Mouse (Mus musculus): ENCODE results near the gene Rpl11. TPM values are rescaled to one million over a fixed set of nuclear protein-coding genes. Genes with fewer than 3 reads are reported as not detected.

The Rpl11 gene
- 767 to 937 TPM (median 907 TPM) in 4 replicates for total RNA-seq (2023; ENCODE audit: inconsistent age)

GRCm38 (mm10) chr4:136053247-136053596 lies at the start of gene Rpl11:
TSS of gene Rpl11 (minus strand) at chr4:136053428.

GRCm38 (mm10) chr4:136021549-136022047 lies 31.6 kb downstream of the Rpl11 start, which contains the start of gene Eloa:
TSS of gene Eloa (minus strand) at chr4:136021763.

GRCm38 (mm10) chr4:135986943-135987710 lies 66.1 kb downstream of the Rpl11 start, which contains the start of gene Pithd1:
TSS of gene Pithd1 (minus strand) at chr4:135987264.

Other genes with a start within 250 kb of the Rpl11 start
- gene Srsf10, start 197.7 kb downstream of the Rpl11 start, total RNA-seq (2023; ENCODE audit: inconsistent age), result 189 to 215 TPM (median 192 TPM) in 4 replicates
- gene Pnrc2, start 179.6 kb downstream of the Rpl11 start, total RNA-seq (2023; ENCODE audit: inconsistent age), result 128 to 150 TPM (median 142 TPM) in 4 replicates
- gene Cnr2, start 158.0 kb downstream of the Rpl11 start, total RNA-seq (2023; ENCODE audit: inconsistent age), result 176 to 190 TPM (median 188 TPM) in 4 replicates
- gene Fuca1, start 132.7 kb downstream of the Rpl11 start, total RNA-seq (2023; ENCODE audit: inconsistent age), result 164 to 200 TPM (median 175 TPM) in 4 replicates
- 24.4 to 35.4 TPM (median 29.7 TPM) in 4 replicates for gene Hmgcl, start 107.0 kb downstream of the Rpl11 start, total RNA-seq (2023; ENCODE audit: inconsistent age)
- gene Gale, start 89.7 kb downstream of the Rpl11 start, total RNA-seq (2023; ENCODE audit: inconsistent age), result 7.4 to 11.9 TPM (median 8.9 TPM) in 4 replicates
- gene Lypla2, start 80.8 kb downstream of the Rpl11 start, total RNA-seq (2023; ENCODE audit: inconsistent age), result 98.8 to 111 TPM (median 104 TPM) in 4 replicates
- gene Pithd1, start 66.2 kb downstream of the Rpl11 start, total RNA-seq (2023; ENCODE audit: inconsistent age), result 33.1 to 38.4 TPM (median 36.6 TPM) in 4 replicates
- 40.5 to 41.9 TPM (median 41.1 TPM) in 4 replicates for gene Eloa, start 31.7 kb downstream of the Rpl11 start, total RNA-seq (2023; ENCODE audit: inconsistent age)
- gene Id3, start 90.1 kb upstream of the Rpl11 start, total RNA-seq (2023; ENCODE audit: inconsistent age), result 31.6 to 47.3 TPM (median 36.7 TPM) in 4 replicates
- gene E2f2, start 119.0 kb upstream of the Rpl11 start, total RNA-seq (2023; ENCODE audit: inconsistent age), result 23.1 to 35.9 TPM (median 31.1 TPM) in 4 replicates
- gene Asap3, start 152.9 kb upstream of the Rpl11 start, total RNA-seq (2023; ENCODE audit: inconsistent age), result 0.39 to 0.83 TPM (median 0.53 TPM) in 4 replicates
- gene Tcea3, start 194.3 kb upstream of the Rpl11 start, total RNA-seq (2023; ENCODE audit: inconsistent age), result 3.5 to 7.2 TPM (median 5.3 TPM) in 4 replicates
- gene Zfp46, start 231.3 kb upstream of the Rpl11 start, total RNA-seq (2023; ENCODE audit: inconsistent age), result 10.0 to 10.4 TPM (median 10.3 TPM) in 4 replicates

Data from B cell, adult (primary cell).